Mouse (Mus musculus) MEL (cell line): ENCODE results near the gene Ggact.

Experiments
- CTCF ChIP-seq, 3 experiments: IDR thresholded peaks in 2 of 3; conservative IDR thresholded peaks in 1 of 3; 2 replicates each; pipeline ENCODE4 v1.5.1; 2011 to 2012; ENCODE audit warnings: low read length in 3 of 3, low read depth in 2 of 3, mild to moderate bottlenecking in 2 of 3, improper control_type of control experiment in 1 of 3, inconsistent platforms in 1 of 3, mixed read lengths in 1 of 3, moderate library complexity in 1 of 3; ENCODE audit not compliant: control insufficient read depth in 1 of 3, insufficient read depth in 1 of 3, poor library complexity in 1 of 3, severe bottlenecking in 1 of 3
- GABPA ChIP-seq: IDR thresholded peaks from 2 replicates; pipeline ENCODE4 v1.6.1; 2012; ENCODE audit warnings: low read depth, mild to moderate bottlenecking, inconsistent platforms, low read length, improper control_type of control experiment, moderate library complexity
- MAX ChIP-seq: IDR thresholded peaks from 2 replicates; pipeline ENCODE4 v1.6.1; 2011; ENCODE audit warnings: low read length, improper control_type of control experiment
- MAZ ChIP-seq: IDR thresholded peaks from 2 replicates; pipeline ENCODE4 v1.6.1; 2012; ENCODE audit warnings: low read depth, mild to moderate bottlenecking, inconsistent platforms, low read length, improper control_type of control experiment
- MEF2A ChIP-seq: IDR thresholded peaks from 2 replicates; pipeline ENCODE4 v1.6.1; 2014; ENCODE audit warnings: low read depth, mild to moderate bottlenecking, inconsistent platforms, low read length, improper control_type of control experiment; ENCODE audit not compliant: poor library complexity, insufficient replicate concordance, severe bottlenecking; ENCODE audit errors: extremely low read depth
- NRF1 ChIP-seq: IDR thresholded peaks from 2 replicates; pipeline ENCODE4 v1.6.1; 2014; ENCODE audit warnings: low read depth, mild to moderate bottlenecking, inconsistent platforms, low read length, improper control_type of control experiment, moderate library complexity; ENCODE audit not compliant: poor library complexity, insufficient read depth, severe bottlenecking
- POLR2A ChIP-seq, 2 experiments: IDR thresholded peaks; 2 replicates each; pipeline ENCODE4 v1.6.1; 2011 to 2012; ENCODE audit warnings: low read length in 2 of 2, mild to moderate bottlenecking in 2 of 2, control low read depth in 1 of 2, improper control_type of control experiment in 1 of 2, low read depth in 1 of 2, moderate library complexity in 1 of 2; ENCODE audit not compliant: control insufficient read depth in 1 of 2, insufficient read depth in 1 of 2, poor library complexity in 1 of 2
- POLR2AphosphoS5 ChIP-seq: IDR thresholded peaks from 2 replicates; pipeline ENCODE4 v1.6.1; 2012; ENCODE audit warnings: low read depth, borderline replicate concordance, mild to moderate bottlenecking, inconsistent platforms, low read length, moderate library complexity, mixed read lengths

DNA sequence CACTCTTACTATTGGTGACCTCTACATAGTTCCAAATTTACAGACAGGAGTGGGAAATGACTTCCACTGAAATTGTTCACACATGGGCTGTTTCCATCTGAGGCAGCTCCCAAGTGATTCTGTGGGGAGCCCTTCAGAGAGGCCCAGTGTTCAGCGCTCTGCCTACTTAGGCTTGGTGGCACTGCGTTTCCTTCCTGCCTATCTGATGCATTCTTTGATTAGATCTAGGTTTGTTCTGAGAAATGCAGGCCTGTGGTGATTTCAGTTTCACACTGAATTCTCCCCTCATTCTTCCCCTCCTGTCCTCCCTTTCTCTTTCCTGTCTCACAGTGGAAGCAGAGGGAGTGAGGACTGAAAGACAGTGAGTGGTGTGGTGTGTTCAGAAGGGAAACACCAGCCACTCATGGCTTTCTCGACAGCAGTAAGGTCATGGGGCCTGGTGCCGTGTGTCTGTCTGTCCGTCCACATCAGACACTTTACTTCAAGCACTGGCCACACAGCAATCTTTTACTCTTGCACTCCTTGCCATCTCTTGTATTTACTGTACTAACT is 61.0 kb downstream of the Ggact start:
- TF ChIP-seq MAX (no peak), POLR2AphosphoS5 (no peak), NRF1 (no peak), POLR2A (IDR thresholded peaks at IDR 0.05; ENCODE audit: control insufficient read depth in 1 of 2, insufficient read depth in 1 of 2, low read depth in 1 of 2, low read length in 2 of 2, poor library complexity in 1 of 2) (no peak), CTCF (IDR thresholded peaks at IDR 0.05 in 2 of 3, conservative IDR thresholded peaks at IDR 0.05 in 1 of 3; ENCODE audit: control insufficient read depth in 1 of 3, insufficient read depth in 1 of 3, low read depth in 2 of 3, low read length in 3 of 3, poor library complexity in 1 of 3, severe bottlenecking in 1 of 3) (no peak), MAZ (no peak), GABPA (no peak), MEF2A (no peak)
